Mouse (Mus musculus): ENCODE results near the gene Atp8a2.

GRCm38 (mm10) chr14:59701492-59701891, 495.5 kb downstream of the Atp8a2 start:
- TF ChIP-seq POLR2A (IDR thresholded peaks at IDR 0.05; ENCODE audit: borderline replicate concordance, insufficient read depth, low read length) (no peak), CTCF (IDR thresholded peaks at IDR 0.05; ENCODE audit: borderline replicate concordance, insufficient read depth, low read depth, low read length) (no peak)

Measured in cerebellum, adult 2 months (tissue).